Mouse (Mus musculus) myocyte (in vitro differentiated cells): ENCODE measurements around the gene Alpk3.

Experiments
- CEBPB ChIP-seq: IDR thresholded peaks from 2 replicates; pipeline ENCODE4 v1.6.1; 2011; ENCODE audit warnings: mild to moderate bottlenecking, moderate library complexity; ENCODE audit not compliant: poor library complexity, insufficient read depth, severe bottlenecking
- E2F4 ChIP-seq: IDR thresholded peaks from one replicate; pipeline ENCODE4 v1.6.1; 2011; ENCODE audit warnings: mild to moderate bottlenecking, control low read depth, moderate library complexity; ENCODE audit not compliant: insufficient read depth
- MAX ChIP-seq: IDR thresholded peaks from one replicate; pipeline ENCODE4 v1.6.1; 2011; ENCODE audit warnings: low read depth, mild to moderate bottlenecking, control low read depth
- POLR2A ChIP-seq: IDR thresholded peaks from one replicate; pipeline ENCODE4 v1.6.1; 2011; ENCODE audit warnings: low read depth, mild to moderate bottlenecking, control low read depth, moderate library complexity; ENCODE audit not compliant: insufficient read length
- USF1 ChIP-seq: IDR thresholded peaks from one replicate; pipeline ENCODE4 v1.6.1; 2011; ENCODE audit warnings: low read depth, mild to moderate bottlenecking, control low read depth, moderate library complexity

- TF ChIP-seq POLR2A (no peak), USF1 (no peak), MAX (no peak), CEBPB (no peak), E2F4 (no peak)
Observed at GRCm38 (mm10) chr7:81077009-81077408, 19.6 kb downstream of the Alpk3 start.
